Mouse (Mus musculus) spleen, postnatal 0 days (tissue): ENCODE results near the gene Gm3047. TPM values are rescaled to one million over a fixed set of nuclear protein-coding genes. Genes with fewer than 3 reads are reported as not detected.

Experiments used
- polyA plus RNA-seq: library from polyadenylated mRNA; unstranded; fragments of >200 nt; fragmentation: Nextera tagmentation; extraction: Ambion mirVana; gene quantifications from 2 replicates; pipeline ENCODE4 v1.2.1, GENCODE M21; 2015

The Gm3047 gene
- not detected in 2 replicates for polyA plus RNA-seq

DNA sequence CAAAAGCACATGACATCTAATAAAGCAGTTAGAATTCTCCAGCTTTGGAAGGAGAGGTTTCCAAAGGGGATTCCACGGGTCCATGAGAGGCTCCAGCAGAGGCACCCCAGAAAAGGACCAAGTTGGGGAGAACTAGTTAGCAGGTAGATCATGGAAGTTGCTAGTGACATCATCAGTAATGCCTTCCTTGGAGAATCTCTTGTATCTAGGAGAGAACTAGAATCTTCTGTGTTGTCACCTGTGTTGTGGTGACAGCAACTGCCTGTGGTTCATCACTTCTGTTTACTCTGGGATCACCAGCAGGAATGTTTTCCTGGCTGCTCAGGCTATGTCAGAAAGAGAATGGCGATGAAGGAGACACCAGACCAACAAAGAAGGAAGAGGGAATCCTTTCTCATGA is at the start of gene Gm3047:
Gene Gm3047, plus strand, starts transcription at position 301 of the 400 bp plus-strand sequence.

Other genes starting within 250 kb of the Gm3047 start
- gene Gm3149, start 238.1 kb upstream of the Gm3047 start, polyA plus RNA-seq: not detected in 2 replicates
- not detected in 2 replicates for gene 2610042L04Rik, start 220.6 kb upstream of the Gm3047 start, polyA plus RNA-seq
- not detected in 2 replicates for gene Gm3159, start 157.9 kb upstream of the Gm3047 start, polyA plus RNA-seq
- not detected in 2 replicates for gene Gm3164, start 140.0 kb upstream of the Gm3047 start, polyA plus RNA-seq
- gene Gm3173, start 124.4 kb upstream of the Gm3047 start, polyA plus RNA-seq: not detected in 2 replicates
- not detected in 2 replicates for gene Gm3182, start 73.7 kb upstream of the Gm3047 start, polyA plus RNA-seq
- not detected in 2 replicates for gene Gm8159, start 76.9 kb downstream of the Gm3047 start, polyA plus RNA-seq
- gene Gm3239, start 108.8 kb downstream of the Gm3047 start, polyA plus RNA-seq: not detected in 2 replicates
- not detected in 2 replicates for gene Gm7876, start 153.8 kb downstream of the Gm3047 start, polyA plus RNA-seq
- not detected in 2 replicates for gene Gm3252, start 171.4 kb downstream of the Gm3047 start, polyA plus RNA-seq
- not detected in 2 replicates for gene Gm9602, start 220.9 kb downstream of the Gm3047 start, polyA plus RNA-seq